Mouse (Mus musculus): ENCODE measurements around the gene Fxyd7.

GRCm38 (mm10) chr7:31058211-31058610, 6.9 kb upstream of the Fxyd7 start:
- TF ChIP-seq CTCF (IDR thresholded peaks at IDR 0.05; ENCODE audit: low read depth, low read length) (no peak), EP300 (IDR thresholded peaks at IDR 0.05; ENCODE audit: insufficient read depth, low read depth, low read length) (no peak), POLR2A (IDR thresholded peaks at IDR 0.05; ENCODE audit: insufficient read depth, low read length) (no peak)

Measured in ES-Bruce4 (cell line).